Mouse (Mus musculus) heart, postnatal 0 days (tissue): ENCODE measurements around the gene Ttc16. TPM values are rescaled to one million over a fixed set of nuclear protein-coding genes. Genes with fewer than 3 reads are reported as not detected.

ENCODE experiments used
- ATAC-seq: fragments of 200-750 bp; cut with Nextera tagmentation; 2 replicates; pipeline ENCODE4 v1.8.0; 2017; ENCODE audit warnings: low read depth, moderate number of reproducible peaks, moderate library complexity; ENCODE audit not compliant: insufficient read depth
- DNase-seq: peaks from one replicate; pipeline ENCODE4 v3.0.0-alpha.2; 2016; ENCODE audit warnings: low spot score
- H3K27ac ChIP-seq: fragments of 300-500 bp; sonication (generic); 2 replicates; pipeline ENCODE4 v1.5.1; 2014; ENCODE audit warnings: low read depth, mild to moderate bottlenecking
- H3K27me3 ChIP-seq: fragments of 300-500 bp; sonication (generic); 2 replicates; pipeline ENCODE4 v1.6.1; 2014; ENCODE audit warnings: low read length, mixed read lengths; ENCODE audit not compliant: control insufficient read depth, insufficient read depth
- H3K36me3 ChIP-seq: fragments of 300-500 bp; sonication (generic); replicated peaks from 2 replicates; pipeline ENCODE4 v1.6.1; 2014; ENCODE audit warnings: low read length, mixed read lengths; ENCODE audit not compliant: control insufficient read depth, insufficient read depth
- H3K4me1 ChIP-seq: fragments of 300-500 bp; sonication (generic); 2 replicates; pipeline ENCODE4 v1.6.1; 2014; ENCODE audit warnings: antibody characterized with exemption; ENCODE audit not compliant: control insufficient read depth, insufficient read depth
- H3K4me2 ChIP-seq: fragments of 300-500 bp; sonication (generic); 2 replicates; pipeline ENCODE4 v1.6.1; 2014; ENCODE audit warnings: low read depth, mild to moderate bottlenecking, low read length, moderate library complexity
- H3K4me3 ChIP-seq: fragments of 300-500 bp; sonication (generic); 2 replicates; pipeline ENCODE4 v1.5.1; 2014; ENCODE audit warnings: low read depth, low read length
- H3K9ac ChIP-seq: fragments of 300-500 bp; sonication (generic); replicated peaks from 2 replicates; pipeline ENCODE4 v1.6.1; 2014; ENCODE audit warnings: low read depth, low read length, mixed read lengths
- H3K9me3 ChIP-seq: fragments of 300-500 bp; sonication (generic); replicated peaks from 2 replicates; pipeline ENCODE4 v1.6.1; 2016; ENCODE audit warnings: low read length; ENCODE audit not compliant: control insufficient read depth
- CTCF ChIP-seq: IDR thresholded peaks from 2 replicates; pipeline ENCODE4 v1.5.1; 2016; ENCODE audit warnings: antibody characterized with exemption, control low read depth, low read depth
- EP300 ChIP-seq: IDR thresholded peaks from 2 replicates; pipeline ENCODE4 v1.6.1; 2016; ENCODE audit warnings: antibody characterized with exemption, low read depth
- WGBS: fragments of 180-500 bp; shearing (Covaris S2); extraction: QIAGEN DNeasy Blood & Tissue Kit; methylation state at CpG from one replicate; pipeline ENCODE4 v1.1.7; 2014; 5-methylcytosine and 5-hydroxymethylcytosine counted together
- polyA plus RNA-seq: library from polyadenylated mRNA; unstranded; fragments of >200 nt; fragmentation: Nextera tagmentation; extraction: Ambion mirVana; gene quantifications from 2 replicates; pipeline ENCODE4 v1.2.1, GENCODE M21; 2015
- total RNA-seq: library from RNA; depleted of rRNA; stranded (reverse); fragments of >200 nt; gene quantifications from 2 replicates; pipeline ENCODE4 v1.2.3, GENCODE M21; 2014; ENCODE audit warnings: low replicate concordance

Gene Ttc16
- total and polyA plus RNA-seq, 2 experiments from 2014 or later = 0.08 TPM; not detected in 1

DNA sequence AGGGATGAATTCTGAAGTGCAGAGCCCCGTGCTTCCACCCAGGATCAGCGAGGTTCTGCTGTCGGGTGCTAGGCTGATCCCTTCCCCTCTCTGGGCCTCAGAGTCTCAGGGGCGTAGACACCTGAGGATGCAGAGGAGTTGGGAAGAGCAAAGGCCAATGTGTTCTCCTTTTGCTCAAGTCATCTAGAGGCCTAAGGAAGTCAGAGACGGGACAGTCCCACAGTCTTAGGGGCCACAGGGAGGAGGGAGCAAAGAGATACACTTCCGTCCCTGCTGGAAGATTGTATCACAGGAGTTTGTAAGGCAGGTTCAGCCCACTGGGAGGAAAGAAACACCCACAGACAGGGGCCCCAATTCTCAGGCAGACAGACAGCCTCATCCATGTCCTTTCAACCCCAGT, 53.4 kb downstream of the Ttc16 start:
- Histone ChIP-seq H3K36me3 (no peaks in the 10 kb centered on the region), H3K9me3 (no peaks in the 10 kb centered on the region), H3K4me3 (peak overlapping the region; percentile 6; the same call in 1 of the 2 replicates), H3K9ac (no peak overlapping the region), H3K27ac (peak overlapping the region; percentile 56; the same call in 1 of the 2 replicates), H3K27me3 (no peaks in the 10 kb centered on the region), H3K4me1 (no peaks in the 10 kb centered on the region), H3K4me2 (peak overlapping the region; percentile 46; the same call in 1 of the 2 replicates)
- no peak for DNase-seq
- whole genome bisulfite sequencing = 54% methylated on average over 6 of the region's 6 CpGs
- no peak for ATAC-seq
- TF ChIP-seq EP300 (no peak), CTCF (no peak)

DNA sequence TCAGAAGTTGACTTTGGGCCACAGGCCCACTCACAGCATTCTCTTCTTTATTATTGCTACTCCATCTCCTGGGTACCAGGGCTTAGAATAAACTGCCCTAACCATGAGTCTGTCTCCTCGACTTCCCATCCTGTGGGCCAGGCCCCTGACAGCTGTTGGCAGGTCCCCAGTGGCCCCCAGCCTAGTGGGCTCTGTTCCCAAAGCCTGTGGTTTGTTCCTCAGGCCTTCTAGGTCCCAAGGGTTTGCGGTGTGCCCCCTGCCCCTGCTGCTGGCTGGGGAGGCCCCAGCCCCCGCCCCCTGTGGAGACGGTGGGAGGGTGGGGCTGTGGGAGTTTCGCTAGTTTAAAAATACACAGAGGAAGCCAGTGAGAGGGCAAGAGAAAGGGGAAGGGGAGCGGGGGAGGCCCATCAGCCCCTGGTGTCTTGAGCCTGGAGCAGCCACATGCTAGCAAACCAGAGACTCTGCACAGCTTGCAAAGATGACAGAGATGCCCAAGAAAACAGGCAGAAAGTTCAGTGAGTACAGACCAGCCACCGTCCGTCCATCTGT, 54.7 kb downstream of the Ttc16 start, which contains the start of gene Sh2d3c:
Gene Sh2d3c, plus strand, starts transcription at position 375 of the 549 bp plus-strand sequence.
- DNase-seq (no peak), ATAC-seq (no peak)
- 24% methylated on average over 8 of the region's 8 CpGs for WGBS
- H3K4me3 ChIP-seq = peak within 1 kb of the TSS; percentile 19; the same call in 1 of the 2 replicates
- TF ChIP-seq CTCF = no peak
- TF ChIP-seq EP300 = no peak
- no peak within 1 kb of the TSS for H3K9ac ChIP-seq
- H3K36me3 ChIP-seq = no peaks in the 10 kb centered on the region
- peak within 1 kb of the TSS; percentile 56 for H3K27ac ChIP-seq
- no peaks in the 10 kb centered on the region for H3K27me3 ChIP-seq
- H3K9me3 ChIP-seq = no peaks in the 10 kb centered on the region
- H3K4me2 ChIP-seq = peak within 1 kb of the TSS; percentile 46; the same call in 1 of the 2 replicates
- no peaks in the 10 kb centered on the region for H3K4me1 ChIP-seq

DNA sequence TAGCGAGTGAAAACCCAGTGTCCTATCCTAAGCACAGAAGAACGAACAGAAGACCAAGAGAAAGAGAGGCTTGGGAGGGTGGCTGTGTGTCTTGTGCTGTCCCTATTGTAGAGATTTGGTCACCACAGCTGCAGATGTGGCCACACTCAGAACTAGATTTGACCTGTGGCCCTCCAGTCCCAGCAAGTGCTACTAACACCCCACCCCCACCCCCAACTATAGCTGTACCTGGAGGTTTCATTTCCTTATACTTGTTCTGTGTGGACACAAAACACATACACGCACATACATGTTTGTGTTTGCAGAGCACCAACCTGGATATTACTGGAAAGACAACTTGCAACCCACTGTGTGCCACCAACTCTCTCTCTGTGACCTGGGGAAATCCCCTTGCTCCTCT, 55.4 kb downstream of the Ttc16 start:
- no peak for TF ChIP-seq CTCF
- TF ChIP-seq EP300 = no peak
- H3K27ac ChIP-seq = no peak overlapping the region
- H3K9me3 ChIP-seq = no peaks in the 10 kb centered on the region
- H3K4me3 ChIP-seq = no peak overlapping the region
- 0 out of 2 replicates have a peak, but pooled peaks cover 5% of the 10 kb centered on the region for H3K4me1 ChIP-seq
- H3K27me3 ChIP-seq = no peaks in the 10 kb centered on the region
- DNase-seq (no peak), ATAC-seq (no peak)
- no peaks in the 10 kb centered on the region for H3K36me3 ChIP-seq
- 93% methylated on average over 3 of the region's 3 CpGs for WGBS
- no peak overlapping the region for H3K4me2 ChIP-seq
- no peak overlapping the region for H3K9ac ChIP-seq

DNA sequence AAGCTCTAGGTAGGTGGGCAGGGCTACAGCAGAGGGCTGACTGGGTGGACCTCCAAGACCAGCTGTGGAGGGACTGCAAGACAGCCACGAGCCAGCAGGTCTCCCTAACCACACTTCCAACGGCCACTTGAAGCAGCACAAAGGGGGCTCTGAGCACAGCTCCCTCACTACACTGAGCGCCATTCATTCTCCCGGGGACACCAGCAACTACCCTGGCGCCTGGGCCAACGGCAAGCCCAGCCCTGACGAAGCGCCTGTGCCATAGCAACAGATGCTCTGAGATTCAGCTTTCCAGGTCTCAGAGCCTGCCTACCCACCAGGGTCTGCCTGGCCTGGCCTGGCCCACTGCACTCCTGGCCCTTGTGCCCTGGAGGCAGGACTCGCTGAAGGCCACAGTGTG, 56.7 kb downstream of the Ttc16 start:
- Histone ChIP-seq H3K27me3 (no peaks in the 10 kb centered on the region), H3K4me2 (no peak overlapping the region), H3K9me3 (no peaks in the 10 kb centered on the region), H3K36me3 (no peaks in the 10 kb centered on the region), H3K4me1 (0 out of 2 replicates have a peak, but pooled peaks cover 7% of the 10 kb centered on the region), H3K9ac (no peak overlapping the region), H3K27ac (no peak overlapping the region), H3K4me3 (no peak overlapping the region)
- WGBS = 43% methylated on average over 9 of the region's 9 CpGs
- TF ChIP-seq CTCF (no peak), EP300 (no peak)
- no peak for ATAC-seq
- no peak for DNase-seq

DNA sequence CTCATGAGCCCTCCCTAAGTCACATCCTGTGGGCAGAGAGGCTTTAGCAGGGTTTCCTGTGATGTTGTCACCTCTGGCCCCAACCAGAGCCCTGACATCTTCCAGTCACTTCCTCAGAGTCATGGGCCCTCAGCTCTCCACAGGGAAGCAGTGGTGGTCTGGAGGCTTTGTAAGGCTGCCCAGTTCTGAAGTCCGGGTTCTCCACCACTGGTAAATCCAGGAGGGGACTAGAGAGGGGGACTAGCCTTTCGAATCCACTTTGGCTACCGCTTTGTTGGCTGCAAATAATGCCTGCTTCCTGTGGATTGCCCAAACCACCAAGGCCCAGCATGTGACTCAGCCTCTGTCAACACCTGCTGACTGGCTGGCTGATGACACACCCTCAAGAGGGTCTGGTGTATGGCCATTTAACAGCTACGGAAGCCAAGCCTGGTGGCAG, 60.4 kb downstream of the Ttc16 start:
- ATAC-seq (no peak), DNase-seq (peak; percentile 32)
- TF ChIP-seq EP300 (no peak), CTCF (no peak)
- Histone ChIP-seq H3K4me3 (no peak overlapping the region), H3K4me2 (no peak overlapping the region), H3K9ac (no peak overlapping the region), H3K27me3 (no peaks in the 10 kb centered on the region), H3K27ac (peak overlapping the region; percentile 90), H3K36me3 (peaks cover 10% of the 10 kb centered on the region), H3K9me3 (no peaks in the 10 kb centered on the region), H3K4me1 (peaks cover 15% of the 10 kb centered on the region)
- 30% methylated on average over 4 of the region's 4 CpGs for WGBS
